Mouse (Mus musculus) hindlimb bud, embryonic 11.5 days (tissue): ENCODE measurements at regions not wholly inside any gene's neighbourhood (a gene's known extent, or its start where the extent isn't known, plus 50 kb on each side); places are given as distances from the start of the nearest gene placed in this dataset.

Experiments
- DNase-seq: peaks from one replicate; pipeline ENCODE4 v3.0.0-alpha.2; 2012; ENCODE audit warnings: low read depth, low spot score; ENCODE audit errors: extremely low spot score

DNA sequence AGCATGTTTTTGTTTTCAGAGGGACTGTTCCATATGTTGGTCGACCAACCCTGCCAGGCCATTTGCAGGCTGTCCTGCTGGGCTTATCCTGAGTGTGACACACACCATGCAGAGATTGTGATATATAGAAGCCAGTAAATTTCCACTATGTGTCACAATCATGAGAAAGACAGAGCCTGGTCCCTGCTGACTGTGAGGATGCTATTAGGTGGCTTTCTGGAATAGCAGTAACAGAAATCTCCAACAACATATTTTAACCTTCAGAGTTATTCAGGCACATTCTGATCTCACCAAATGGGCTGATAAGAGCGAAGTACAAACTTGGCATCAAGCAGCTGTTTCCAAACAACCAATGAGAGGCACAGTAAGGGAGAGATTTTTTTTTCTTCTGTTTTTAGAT, 729.2 kb upstream of the Cited2 start:
- no peak for DNase-seq

- no peak for DNase-seq
These were observed 728.5 kb upstream of the Cited2 start for GRCm38 (mm10) chr10:16994526-16994925.

- DNase-seq = peak; percentile 24
These were observed 728.0 kb upstream of the Cited2 start for GRCm38 (mm10) chr10:16995010-16995409.

- no peak for DNase-seq
These were observed 726.1 kb upstream of the Cited2 start for GRCm38 (mm10) chr10:16996820-16997466.

- no peak for DNase-seq
These were observed 721.7 kb upstream of the Cited2 start for GRCm38 (mm10) chr10:17001320-17001719.

DNA sequence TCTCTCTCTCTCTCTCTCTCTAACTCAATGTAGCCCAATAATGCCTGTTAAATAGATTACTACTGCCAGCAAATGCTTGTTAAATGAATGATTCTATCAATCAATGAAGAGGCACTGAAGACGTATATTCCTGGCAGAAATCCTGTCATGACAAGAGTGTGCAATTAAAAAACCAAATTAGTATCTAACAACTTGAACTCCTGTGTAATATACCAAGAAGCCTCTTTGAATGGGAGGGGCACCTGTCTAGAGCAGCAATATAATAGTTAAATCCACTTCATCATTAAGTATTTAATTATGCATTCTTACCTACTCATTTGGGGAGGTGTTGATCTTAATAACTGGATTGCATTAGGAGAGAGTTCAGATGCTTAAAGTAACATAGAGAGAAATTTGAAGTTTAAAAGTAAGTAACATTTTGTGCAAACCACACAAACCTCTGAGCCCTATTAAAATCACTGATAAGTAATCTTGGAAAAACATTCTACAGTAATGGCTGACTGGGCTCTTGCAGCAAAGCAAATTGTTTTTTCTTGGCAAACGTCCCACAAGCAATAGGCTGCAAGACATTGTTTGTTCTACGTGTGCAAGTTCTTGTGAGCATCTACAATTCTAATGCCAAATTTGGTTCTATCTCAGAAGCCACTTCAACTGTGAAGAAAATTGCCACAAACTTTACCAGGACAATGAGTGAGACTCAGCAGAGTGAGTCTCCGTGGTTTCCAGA, 719.7 kb upstream of the Cited2 start:
- no peak for DNase-seq

GRCm38 (mm10) chr10:17008683-17009082, 714.3 kb upstream of the Cited2 start:
- DNase-seq = no peak

GRCm38 (mm10) chr10:17010047-17010446, 713.0 kb upstream of the Cited2 start:
- DNase-seq = no peak

DNA sequence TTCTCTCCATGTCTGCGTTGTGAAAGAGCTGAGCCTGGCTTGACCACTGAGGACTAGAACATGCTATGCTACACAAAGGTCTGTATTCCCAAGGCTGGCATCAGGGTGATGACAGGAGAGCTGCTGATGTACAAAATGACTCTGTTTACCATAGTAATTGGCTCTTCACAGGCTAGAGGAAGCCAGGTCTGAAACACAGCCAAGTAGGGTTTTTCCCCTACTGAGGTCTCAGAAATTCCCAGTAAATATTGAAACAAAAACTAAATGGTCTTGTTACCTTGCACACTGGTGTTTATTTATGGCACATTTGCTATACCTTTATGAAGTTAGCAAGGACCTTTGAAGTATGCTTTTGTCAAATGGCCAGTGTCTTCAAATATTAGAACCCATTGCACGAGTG, 711.1 kb upstream of the Cited2 start:
- no peak for DNase-seq

DNA sequence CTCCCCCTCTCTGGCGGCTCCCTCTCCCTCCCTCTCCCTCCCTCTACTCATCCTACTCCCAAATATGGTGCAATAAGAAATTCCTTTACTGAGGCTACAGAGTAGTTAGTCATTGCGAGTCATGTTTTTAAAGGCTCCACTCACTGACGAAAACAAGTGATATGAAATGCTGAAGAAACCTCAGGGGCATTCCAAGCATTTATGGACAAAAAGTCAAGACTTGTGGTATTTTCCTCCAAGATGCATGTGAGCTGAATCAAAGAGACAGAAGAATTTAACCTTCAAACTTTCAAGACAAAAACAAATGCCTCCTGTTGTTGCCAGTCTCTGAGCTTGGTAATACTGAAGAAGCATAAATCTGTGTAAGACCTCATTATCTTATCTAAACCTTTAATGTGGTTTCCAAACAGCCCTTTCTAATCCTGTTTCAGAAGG, 710.5 kb upstream of the Cited2 start:
- no peak for DNase-seq

- DNase-seq = no peak
These were observed 708.2 kb upstream of the Cited2 start for GRCm38 (mm10) chr10:17014826-17015225.

DNA sequence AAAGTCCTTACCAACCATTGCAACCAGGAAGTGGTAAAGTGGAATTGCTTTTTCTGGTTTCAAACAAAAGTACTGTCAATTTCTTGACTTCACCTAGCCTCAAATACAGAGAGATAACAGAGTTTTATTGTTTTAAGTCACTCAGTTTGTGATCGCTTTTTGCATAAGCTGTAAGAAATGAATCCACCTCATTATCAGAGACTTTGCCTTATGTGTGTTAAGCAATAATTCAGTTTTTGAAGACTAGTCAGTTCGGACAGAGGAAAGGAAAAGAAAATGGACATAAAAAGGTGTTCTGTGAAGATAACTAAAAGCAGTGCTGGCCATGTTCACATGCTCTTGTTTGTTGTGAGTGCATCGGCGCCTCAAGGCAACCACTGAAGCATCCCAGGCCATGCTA, 706.2 kb upstream of the Cited2 start:
- DNase-seq = no peak

DNA sequence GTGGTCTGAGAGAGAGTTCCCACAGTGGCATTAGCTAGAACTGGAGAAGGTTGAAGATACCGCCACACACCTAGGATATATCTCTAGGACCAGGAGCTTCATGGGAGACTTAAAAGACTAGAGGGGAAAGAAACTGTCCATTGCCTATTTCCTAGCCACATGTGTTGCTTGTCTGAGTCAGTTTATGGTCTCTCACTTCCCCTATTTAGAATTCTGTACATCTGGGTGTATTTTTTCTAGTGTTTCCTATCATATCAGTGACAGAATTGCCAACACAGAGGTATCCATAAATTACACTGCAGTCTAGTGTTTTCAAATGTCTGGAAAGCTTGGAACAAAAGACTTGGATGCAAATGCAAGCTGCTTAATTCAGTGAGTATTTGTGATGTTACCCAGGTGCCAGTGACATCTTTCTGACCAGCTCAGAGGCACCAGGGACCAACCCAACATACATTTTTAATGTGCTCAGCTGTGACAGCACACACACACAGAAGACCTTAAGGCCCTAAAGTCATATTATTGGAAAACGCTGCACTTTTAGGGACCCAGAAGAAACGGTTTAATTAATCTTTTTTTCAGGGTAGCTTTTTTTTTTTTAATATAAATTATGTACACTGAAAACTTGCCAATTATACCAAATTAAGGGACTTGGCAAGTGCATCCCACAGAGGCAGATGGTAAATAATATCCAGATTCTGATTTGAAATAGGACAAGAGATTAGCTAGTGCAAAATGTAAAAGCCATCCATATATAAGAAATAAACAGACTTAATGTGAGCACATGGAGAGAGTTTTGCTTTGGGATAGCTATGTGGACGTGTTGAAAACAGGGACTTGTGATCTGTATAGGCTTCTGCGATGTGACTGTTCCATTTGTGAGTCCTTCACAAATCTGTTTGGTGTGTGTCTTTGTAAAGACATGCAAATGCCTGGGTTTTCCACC, 700.5 kb upstream of the Cited2 start:
- DNase-seq = no peak

GRCm38 (mm10) chr10:17023571-17024293, 699.3 kb upstream of the Cited2 start:
- DNase-seq = peak; percentile 5

DNA sequence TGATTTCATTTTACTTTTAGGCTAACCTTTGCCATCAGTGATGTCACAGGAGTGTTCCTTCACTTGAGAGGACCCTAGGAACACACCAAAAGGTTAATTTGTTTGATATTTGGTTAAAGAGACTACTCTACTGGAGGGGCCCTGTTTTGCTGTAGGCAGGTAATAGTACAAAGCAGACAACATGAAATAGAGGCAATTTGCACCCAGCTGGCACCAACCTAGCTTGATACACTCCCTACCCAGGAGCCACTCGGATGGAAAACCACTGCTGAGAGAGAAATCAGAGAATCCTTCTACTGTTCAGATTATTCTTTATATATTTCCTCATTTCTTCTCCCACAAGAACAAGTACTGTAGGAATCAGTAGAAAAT, 698.7 kb upstream of the Cited2 start:
- DNase-seq = no peak

DNA sequence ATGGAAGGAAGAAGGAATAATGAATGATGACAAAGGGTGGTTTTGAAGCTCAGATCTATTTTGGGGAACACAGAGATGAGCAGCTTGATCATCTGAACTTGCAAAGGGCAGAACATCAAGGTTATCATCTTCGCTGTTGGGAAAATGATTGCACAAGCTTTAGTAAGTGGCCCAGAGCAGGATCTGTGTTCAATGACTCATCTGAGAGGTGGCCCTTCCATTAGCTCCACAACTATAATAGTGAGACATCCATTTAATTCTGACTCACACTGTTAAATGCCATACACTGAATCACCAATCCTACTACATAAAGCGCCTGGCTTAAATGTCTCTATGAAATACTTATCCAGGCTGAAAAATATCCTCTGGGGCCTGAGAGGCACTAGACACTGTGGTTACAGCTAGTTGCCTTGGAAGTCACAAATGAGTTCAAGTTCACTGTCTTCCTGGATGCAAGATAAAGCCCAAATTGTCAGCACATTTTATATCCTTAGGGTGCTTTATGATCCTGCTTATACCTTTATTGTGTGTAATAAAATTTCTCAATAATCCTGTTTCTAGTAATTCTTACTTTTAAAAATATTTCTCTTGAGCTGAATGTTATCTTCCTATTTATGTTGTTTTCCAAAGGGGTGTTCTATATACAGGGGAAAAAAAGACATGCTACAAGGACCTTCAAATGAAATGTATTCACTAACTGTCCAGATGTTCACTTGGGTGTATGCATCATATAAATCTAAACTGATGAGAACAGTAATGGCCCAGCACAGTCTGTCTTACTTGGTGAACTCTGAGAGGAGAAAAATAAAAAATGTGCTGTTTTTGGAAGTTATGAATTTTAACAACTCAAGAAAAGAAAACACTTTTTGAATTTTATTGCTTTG, 687.9 kb upstream of the Cited2 start:
- DNase-seq = no peak

DNA sequence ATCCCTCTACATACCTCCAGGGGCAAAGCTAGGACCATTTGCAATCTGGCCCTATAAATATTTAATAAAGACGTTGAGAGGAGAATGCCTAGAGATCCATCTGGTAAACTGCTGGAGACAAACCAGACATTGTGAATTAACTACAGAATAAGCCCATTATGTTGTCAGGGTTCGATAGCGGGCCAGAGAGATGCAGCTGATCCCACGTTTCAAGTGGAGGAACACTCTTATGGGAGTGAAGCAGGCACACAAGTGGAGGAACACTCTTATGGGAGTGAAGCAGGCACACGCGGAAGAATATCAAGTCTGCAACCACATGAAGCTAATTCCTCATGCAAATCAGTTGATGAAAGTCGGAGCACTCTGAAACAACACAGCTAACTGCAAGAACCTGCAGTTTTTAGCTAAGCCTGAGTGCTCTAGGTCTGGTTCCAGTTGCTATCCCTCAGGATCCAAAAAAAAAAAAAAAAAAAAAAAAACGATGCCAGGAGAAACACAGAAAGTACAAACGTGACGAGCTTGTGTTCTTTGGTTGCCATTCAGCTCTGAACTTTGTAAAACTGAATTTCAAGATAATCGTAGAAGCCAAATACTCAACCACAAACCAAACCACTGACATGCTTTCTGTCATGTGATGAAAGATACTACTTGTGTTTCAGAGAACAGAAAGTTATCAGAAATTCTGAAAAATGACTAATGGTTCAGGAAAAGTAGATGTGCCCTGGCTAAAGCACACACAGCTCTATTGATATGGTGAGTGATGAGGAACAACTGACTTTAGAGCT, 684.6 kb upstream of the Cited2 start:
- no peak for DNase-seq

DNA sequence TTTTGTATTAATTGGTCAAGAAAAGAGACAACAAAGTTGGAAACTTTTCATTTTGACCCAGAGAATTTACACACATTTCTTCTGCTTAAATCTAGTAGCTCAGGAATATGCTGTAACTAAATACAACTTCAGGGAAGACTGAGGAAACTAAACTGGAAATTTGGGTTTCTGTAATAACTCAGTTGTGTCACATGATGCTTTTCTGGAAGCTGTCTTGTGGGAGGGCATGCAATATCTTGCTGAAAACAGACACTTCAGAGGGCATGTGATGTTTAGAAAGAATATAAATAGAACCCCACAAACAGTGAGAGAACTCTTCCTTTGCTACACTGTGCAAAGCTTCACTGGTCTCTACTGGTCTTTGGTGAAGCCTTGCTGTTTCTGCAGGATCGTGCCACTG, 680.9 kb upstream of the Cited2 start:
- DNase-seq = no peak

DNA sequence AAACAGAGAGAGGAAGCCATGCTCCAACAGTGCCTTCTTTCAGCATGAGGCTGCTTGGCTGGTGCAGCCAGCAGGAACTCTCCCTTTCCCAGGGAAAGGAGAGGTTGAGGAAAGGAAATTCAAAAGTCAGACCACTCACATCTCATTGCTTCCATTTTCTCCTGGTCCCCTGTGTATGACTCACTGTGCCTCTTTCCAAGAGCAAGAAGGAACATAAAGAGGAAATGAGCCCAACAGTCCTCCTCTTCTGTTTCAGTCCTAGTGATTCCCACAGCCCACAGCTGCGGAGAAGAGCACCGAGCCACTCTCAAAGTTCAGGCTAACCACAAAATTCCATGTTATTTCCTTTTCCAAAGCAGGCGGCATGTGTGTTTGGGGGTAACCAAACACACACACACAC, 680.0 kb upstream of the Cited2 start:
- DNase-seq = no peak
